Mouse (Mus musculus) mesoderm, embryonic 11.5 days (tissue): ENCODE results near the gene Cbfa2t3.
A peak's percentile ranks its signal among the peaks of the same experiment; 100 is the strongest.

Experiments
- DNase-seq: peaks from one replicate; pipeline ENCODE4 v3.0.0-alpha.2; 2012; ENCODE audit warnings: low read depth, low spot score

Gene Cbfa2t3

DNA sequence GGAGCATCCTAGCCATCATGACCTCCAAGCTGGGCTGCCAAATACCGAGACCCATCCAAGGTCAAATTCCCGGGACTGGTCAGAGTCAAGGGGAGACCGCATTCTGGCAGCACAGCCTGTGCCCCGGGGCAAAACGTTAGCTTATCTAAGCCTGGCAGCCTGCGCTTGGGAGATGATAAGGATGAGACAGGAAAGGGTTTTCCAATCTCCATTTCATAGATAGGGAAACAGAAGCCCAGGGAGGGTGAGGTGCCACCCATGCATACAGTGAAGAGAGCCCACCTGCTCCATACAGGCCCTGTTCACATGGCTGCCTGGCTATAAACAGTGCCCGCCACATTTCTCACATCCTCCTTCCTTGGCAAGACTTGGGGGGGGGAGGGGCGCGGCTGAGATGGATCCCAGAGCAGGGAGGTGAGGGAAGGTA lies 32.6 kb downstream of the Cbfa2t3 start:
- DNase-seq: no peak

DNA sequence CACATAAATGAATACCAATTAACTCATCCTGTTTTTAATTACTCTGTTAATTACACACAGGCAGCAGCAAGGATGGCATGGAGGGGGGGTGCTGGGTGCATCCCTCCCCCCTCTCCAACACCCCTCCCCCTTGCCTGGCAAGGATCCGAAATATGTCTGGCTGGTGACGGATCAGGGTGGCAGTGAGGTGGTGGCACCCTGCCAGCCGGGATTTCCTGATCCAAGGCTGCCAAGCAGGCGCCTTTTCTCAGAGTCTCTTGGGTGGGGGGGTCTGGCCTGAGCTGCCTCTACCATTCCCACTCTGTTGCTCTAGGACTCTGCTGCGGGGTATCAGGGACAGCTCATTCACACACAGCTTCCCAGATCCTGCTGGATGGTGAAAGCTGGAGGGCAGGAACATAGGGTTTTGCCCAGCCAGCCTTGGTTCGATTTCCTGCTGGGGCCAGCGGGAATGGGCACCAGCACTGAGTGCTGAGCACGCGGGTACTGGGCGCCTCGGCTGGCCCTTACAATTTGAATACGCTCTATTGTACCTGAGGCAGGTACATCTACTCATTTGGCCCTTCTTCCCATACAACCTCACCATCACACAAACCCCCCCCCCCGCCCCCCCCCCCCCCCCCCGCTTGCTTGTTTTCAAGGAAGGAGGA lies 33.1 kb downstream of the Cbfa2t3 start:
- DNase-seq: no peak

DNA sequence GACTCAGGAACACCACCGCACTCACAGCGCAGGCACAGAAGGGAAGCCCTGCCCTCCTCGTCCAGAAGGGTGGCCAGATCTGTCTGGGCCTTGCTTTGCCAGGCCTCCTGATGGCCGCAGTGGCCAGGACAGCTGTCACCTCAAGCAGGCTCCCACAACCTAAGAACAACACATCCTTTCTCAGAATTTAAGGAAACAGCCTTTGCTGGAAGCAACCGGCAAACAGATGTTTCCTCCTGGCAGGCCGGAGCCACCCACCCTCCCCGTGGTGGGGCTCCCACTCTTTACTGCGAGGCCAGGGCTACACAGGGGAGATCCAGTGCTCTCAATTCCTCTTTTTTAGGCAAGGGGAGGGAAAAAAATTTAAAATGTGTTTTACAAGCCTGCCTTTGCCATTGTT lies 33.7 kb downstream of the Cbfa2t3 start:
- DNase-seq: no peak

DNA sequence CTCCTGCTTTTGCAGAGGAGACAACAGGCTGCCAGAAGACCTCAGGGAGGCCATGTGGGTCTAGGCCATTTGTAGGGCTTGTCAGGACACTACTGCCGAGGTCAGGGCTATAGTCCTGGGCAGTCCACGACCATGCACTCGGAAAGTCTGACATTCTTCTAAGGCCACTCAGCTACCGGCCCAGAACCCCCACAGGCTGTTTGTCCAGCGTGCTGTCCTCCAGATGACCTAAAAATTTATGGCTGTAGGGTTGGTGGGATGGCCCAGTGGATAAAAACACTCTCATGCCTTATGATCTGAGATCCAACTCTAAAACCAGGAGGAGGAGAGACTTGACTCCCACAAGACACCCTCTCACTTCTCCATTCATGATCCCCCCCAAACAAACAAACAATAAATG lies 35.2 kb downstream of the Cbfa2t3 start:
- no peak for DNase-seq

DNA sequence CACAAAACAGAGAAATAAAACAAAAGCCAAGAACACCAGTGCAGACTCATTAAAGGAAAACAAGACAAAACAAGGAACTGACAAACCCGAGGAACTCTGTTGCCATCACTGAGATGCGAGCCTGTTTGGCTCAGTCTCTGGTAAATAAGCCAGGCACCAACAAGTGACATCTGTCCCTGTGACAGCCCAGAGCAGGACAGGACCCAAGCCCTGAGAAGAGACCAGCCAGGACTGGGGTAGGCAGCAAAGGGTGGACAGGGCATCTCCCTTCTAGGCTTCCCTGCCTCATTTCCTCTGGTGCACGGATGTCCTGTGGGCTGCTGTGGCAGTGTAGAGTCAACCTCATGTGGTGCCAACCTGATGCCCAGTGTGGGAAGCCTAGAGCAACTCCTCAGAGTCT lies 35.8 kb downstream of the Cbfa2t3 start:
- no peak for DNase-seq

DNA sequence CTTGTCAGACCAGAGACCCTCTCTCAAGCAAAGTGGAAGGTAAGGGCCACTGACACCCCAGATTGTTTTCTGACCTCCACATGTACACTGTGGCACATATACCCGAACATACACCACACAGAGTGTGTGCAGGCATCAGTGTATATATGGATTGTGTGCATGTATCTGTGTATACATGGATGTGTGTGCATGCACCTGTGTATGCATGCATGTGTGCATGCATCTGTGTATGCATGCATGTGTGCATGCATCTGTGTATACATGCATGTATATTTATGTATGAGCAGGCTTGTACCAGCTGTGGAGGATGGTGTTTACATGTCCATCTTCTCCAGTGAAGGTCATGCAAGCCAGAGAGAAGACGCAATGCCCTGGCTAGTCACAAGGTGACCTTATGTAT lies 37.0 kb downstream of the Cbfa2t3 start:
- no peak for DNase-seq

DNA sequence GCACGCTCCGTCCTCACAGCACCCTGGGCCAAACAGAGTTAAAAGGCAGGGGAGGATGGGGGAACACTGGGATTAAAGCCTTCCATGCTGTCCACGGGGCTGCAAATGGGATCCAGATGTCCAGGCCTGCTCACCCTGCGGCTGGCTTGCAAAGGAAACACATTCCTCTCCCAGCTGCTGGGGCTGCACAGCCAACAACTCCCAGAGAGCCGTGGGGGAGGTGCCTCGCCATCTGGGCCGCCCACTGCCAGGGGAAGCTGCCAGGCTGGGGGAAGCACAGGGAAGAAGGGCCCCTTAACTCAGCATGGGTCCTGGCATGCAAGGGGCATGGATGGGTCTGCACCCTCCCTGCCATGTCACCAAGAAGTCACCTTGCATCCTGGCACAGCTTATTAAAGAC lies 37.8 kb downstream of the Cbfa2t3 start:
- peak; percentile 89 for DNase-seq

DNA sequence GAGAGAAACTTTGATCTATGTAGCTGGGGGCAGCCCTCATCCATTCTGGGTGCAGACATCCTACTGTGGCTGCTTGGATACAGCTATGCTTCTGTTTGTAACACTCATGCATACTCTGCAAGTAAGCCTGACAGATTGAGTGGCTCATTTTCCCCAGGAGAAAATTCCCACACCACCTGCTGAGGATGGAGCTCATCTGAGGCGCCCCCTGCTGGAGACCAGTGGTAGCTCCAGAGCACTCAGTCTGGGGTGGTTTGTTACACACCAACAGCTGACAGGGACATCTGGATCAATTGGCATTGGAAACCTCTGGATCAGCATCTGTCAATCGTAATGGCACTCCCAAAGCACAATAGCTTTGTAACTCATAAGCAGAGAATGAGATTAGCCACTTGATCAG lies 38.9 kb downstream of the Cbfa2t3 start:
- no peak for DNase-seq

DNA sequence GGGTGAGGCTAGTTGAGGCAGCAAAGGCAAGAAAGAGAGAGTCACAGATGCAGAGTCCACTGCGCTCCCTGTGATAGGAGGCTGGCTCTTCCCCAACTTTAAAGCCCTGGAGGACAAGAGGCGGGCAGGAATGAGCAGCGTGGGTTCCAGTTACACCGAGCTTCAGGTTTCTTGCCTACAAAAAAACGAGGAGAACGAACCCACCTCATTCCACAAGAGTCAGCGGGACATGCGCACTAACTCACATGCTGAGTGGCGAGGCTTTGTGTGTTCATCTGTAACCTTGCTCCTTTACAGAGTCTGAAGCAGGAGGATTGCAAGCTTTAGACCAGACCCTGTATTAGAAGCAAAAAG lies 40.1 kb downstream of the Cbfa2t3 start:
- no peak for DNase-seq

DNA sequence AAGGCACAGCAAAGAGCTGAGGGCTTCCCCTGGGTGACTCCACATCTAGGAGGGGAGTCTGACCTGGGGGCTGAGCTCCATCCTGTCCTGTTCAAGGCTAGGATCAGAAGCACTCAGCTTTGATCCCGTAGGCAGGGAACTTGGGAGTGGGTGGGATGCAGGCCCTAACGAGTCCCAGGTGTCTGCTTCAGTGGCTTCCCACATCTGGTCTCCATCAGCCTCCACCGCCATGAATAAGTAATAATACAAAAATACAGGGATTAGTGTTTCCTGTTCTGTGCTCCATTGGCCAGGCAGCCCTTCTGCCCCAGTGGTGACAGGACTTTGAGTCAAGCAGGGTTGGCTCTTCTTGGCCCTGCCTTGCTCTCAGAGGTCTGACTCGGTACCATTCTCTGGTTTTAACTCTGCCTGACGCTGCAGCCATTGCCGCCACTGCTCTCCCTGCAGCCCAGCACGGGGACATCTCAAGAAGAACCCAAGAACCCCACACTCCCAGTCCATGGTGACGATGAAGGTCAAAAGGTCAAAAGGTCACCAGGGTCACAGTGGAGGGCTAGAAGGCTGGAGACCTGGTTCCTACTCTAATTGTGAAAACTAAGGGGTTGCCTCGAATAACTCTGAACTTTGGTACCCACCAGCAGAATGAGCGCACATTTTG lies 40.6 kb downstream of the Cbfa2t3 start:
- peak; percentile 74 for DNase-seq

DNA sequence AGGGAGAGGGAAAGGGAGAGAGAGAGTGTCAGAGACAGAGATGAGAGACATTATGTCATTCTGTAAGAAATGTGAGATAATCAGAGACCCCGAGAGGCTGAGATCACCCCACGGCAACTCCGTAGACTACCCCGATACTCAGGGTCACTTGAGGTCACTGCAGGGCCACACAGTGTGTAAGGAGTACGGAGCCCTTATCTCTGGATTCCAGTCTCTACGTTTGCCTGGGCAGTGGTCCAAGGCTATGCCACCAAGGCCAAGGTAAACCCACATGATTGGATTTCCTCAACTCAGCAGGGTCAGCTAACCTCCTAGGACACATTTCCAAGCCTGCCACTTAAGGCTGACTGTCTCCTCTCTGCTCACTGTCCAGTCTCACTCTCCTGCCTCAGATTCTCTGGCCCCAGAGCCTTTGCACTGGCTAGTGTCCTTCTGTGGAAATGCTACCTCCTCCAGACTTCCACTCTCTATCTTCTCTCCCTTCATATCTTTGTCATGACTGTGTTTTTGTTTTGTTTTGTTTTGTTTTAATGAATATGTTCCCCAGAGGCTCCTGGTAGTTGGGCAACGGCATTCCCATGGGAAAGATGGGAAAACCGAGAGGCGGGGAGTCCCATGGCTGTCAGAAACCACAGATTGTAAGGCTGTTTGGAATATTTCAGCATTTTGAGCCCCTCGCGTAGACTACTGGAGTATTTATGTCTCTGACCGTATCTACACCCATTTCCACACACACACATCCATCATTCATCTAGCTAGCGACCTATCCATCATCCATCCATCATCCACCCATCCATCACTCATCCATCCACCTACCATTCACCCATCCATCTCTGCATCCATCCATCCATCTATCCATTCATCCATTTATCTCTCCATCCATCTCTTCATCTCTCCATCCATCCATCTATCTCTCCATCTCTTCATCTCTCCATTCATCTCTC lies 42.6 kb downstream of the Cbfa2t3 start:
- no peak for DNase-seq

DNA sequence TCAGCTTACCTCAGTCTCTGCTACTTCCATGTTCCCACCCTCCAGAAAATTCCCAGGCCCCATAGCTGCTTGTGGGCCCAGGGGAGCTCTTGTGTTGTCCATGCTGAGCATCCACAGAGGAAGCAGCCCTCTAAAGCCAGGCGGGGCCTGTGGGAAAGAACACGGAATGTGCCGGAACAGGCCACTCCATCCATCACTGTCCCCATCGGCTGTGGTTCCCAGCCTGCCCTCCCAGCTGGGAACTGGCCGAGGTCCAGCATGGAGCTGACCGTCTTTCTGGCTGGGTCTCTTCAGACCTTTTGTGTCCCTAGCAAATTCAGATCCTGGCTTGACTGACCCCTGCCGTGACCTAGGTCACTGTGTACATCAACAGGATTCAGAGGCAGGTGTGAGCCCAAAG lies 44.1 kb downstream of the Cbfa2t3 start:
- no peak for DNase-seq

DNA sequence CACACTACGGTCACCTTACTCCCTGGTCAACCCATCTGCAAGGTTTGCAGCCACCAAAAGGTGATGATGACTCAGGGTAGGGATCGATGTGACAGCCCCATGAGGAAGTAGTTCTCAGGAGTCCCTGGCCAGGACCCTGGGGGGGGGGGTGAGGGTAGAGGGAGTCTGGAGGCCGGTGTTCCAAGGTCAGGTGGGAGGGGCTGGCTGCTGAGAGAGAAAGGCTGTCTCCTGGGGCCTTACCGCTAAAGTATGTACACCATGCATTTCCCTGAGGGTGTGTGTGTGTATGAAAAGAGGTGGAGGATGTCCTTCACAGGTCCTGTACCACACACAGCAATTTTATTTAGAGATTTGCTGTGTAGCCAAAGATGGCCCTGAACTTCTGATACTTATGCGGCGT lies 46.3 kb downstream of the Cbfa2t3 start:
- DNase-seq: no peak

DNA sequence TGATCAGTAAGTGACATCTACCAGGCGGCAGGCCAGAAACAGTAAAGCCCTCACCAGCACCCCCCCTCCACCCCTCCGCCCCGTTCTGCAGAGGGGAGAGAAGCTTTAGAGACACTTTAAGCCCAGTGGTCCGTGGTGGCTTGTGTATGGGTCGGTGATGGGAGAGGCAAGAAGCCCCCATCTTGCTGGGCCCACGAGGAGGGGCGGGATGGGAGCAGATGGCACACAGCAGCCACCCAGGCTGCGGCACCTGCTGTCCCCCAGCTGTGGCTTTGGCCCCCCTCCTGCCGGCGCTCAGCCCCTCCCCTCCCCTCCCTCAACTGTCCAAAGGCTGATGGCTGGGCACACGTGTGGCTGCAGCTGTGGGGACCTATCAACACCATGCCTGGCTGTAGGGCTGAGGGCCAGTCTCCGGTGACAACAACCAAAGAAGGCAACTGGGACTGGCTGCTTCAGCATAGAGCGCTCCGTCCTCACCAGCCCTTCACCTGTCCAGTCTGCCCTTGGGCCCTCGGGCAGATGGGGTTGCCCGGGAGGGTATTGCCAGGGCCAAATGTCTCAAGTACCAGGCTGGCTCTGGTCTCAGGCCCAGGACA lies 47.5 kb downstream of the Cbfa2t3 start:
- DNase-seq: peak; percentile 43

DNA sequence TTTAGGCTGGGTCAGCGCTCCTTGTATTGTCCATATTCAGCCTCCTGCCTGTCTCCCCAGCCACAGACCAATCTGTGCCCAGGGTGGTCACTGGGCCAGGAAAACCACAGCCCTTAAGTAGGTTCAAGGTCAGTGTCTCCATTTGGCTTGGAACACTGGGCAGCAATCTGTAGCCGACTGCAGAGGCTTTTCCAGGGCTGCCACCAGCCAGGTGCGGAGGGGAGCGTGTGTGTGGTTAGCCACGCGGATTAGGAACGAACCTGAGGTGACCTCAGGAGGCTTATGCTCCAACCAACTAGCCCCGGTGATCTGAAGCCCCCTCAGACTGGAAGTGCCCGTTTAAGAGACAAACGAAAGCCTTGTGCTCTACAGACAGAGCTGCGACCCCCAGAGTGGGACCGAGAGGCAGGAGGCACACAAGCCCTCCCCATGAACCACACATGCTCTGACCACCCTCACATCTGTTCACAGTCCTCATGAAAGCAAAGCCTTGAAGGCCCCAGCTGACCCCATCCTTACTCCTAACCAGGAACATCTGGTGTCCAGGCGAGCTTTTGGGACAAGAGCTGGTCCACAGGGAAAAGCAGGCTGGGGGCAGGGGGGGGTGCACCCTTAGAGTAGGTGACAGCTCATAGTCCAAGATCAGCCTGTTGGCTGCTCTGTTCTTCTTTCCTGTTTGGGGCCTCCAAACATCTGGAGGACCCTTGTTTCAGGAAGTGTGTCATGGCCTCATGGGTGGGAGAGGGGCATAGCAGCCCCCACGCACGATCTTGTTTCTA lies 50.5 kb downstream of the Cbfa2t3 start:
- DNase-seq: no peak

DNA sequence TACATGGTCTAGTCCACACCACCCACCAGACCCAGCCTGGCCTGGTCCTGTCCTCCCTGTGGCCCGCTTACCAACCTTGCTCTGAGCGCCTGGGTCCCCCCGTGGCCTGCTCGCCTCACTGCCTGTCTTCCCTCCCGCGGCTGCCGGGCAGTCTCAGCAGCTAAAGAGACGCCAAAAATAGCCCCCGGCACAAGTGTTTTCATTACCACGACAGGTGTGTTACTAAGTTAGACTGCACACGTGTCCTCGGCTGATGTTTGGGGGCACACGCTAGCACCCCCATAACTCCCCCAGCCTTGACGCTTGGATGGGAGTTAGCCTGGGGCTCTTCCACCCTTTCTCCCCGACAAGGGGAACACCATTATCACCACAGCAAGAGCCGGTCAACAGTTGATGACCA lies 52.6 kb downstream of the Cbfa2t3 start:
- no peak for DNase-seq

DNA sequence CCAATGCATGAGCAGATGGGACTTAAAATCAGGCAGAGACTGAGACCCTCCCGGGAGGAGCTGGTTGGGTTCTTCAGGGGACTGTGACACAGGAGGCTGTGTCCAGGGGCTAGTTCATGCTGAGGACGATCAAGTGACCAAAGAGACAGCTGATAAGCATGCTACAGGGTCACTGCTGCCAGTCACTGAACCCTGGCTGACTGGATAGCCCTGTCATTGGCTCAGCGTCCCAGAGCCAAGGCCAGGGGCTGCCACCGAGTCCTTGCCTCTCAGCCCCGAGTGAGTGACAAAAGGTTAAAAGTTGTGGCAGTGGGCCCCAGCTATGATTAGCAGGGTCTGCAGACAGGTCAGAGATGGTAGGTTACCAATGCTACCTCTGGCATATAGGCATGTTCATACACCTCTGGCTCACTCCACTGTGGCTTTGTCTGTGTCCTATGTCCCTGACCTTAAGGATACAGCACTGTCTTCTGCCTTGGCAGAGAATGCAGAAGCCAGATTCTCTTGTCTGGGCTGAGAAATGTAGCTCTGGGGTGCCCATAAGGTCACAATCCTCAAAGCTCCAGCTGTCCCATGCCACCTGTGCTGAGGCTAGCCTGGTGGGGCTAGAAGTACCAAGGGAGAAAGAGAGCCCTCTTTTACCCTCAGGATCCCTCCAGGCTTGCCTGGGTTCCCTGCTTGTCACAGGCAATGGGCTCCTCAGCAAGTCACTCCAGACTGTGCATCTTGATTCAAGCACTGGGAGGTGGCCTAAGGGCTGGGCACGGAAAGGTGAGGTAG lies 54.5 kb downstream of the Cbfa2t3 start:
- DNase-seq: no peak

DNA sequence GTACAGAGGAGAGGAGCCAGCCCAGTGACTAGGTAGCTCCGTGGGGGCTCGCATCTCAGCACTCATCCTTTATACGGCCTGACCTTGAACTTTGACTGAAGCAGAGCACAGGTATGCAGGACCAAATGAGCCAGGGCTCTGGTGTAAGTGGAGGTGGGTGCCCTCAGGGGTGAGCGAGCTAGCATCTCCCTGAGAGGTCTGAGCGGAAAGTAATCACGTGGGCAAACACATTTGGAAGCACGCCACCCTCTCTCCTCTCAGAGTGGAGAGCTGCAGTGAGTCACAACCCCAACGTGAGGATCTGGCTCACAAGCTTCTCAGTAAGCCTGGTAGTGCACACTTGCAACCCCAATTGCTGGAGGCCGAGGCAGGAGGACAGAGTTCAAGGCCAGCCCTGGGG lies 56.8 kb downstream of the Cbfa2t3 start:
- no peak for DNase-seq

DNA sequence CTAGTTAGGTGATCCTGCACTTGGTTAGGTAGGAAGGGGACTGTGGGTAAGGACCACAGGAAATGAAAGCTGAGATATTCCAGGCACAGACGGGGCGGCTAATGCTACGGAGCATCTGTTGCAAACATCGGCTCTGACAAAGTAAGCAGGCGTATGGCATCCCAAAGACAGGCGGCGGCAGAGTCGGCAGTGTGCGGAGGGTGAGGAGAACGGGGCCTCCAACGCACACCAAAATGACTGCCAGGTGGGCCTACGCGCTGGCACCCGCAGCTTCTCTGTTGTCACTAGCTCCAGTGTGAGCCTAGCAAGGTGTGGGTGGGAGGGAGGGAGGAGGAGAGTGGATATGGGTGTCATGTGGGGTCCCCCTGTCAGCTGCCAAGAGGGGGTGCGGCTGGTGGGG lies 57.5 kb downstream of the Cbfa2t3 start:
- no peak for DNase-seq

DNA sequence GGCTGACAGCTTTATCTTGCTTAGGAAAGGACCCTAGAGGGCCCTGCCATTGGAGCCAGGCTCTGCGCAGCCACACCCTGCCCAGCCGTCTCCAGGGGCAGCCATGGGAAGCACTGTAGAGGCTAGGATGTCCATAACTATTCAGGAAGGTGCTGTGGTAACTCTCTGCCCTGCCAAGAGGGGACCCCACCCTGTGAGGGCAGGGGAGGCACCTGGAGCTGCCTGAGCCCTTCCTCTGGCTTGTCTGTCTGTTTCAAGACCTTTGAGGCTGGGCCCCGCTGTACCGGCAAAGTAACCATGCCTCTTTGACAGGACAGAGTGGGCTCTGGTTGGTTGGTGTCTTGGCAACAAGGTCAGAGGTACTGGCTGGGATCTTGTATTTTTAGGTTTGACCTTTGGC lies 58.1 kb downstream of the Cbfa2t3 start:
- DNase-seq: no peak
